Mouse (Mus musculus): ENCODE results near the gene Myh7b. TPM values are rescaled to one million over a fixed set of nuclear protein-coding genes. Genes with fewer than 3 reads are reported as not detected.

Myh7b gene
- 0.01 TPM in 1 of 2 replicates, not detected in the other for polyA plus RNA-seq (2012; rRNA removed)

- no peak for DNase-seq (ENCODE audit: low spot score)
These were observed at the start of gene Myh7b for GRCm38 (mm10) chr2:155610978-155611377. Myh7b (plus strand) TSS chr2:155611212.

DNA sequence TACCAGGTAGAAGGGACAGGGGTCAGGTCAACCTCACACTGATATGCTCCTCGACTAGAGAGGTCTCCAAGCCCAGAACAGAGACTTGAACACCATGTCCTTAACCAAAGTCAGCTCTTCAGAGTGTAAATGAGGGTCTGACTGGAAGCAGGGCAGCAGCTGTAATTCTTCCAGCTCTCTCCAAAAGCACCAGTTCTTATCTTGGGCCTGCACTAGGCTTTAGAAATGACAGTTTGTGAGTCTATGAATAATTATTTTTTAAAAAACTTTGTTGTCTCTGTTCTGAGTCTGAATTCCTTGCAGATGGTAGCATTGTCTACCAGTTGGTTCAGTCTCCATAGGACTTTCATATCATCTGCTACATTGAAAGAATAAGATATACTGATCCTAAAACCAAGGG lies 48.8 kb upstream of the Myh7b start:
- DNase-seq (ENCODE audit: low spot score): no peak

DNA sequence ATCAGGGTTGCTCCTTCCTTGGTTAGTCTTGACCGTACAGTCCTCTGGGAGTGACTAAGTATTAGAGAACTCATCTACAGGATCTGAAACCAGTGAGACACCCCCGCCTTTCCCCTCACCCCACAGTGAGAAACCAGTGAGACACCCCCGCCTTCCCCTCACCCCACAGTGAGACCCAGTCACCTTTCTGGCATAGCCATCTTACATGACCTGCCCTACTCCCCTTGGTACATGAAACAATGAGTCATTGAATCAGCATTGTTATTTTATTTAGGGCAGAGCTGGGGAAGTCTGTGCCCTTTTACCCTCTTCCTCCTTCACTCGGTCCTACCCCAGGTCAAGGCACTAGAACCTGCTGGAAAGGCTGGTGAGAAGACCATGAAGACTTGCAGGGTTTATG lies 48.1 kb upstream of the Myh7b start:
- DNase-seq (ENCODE audit: low spot score): no peak

DNA sequence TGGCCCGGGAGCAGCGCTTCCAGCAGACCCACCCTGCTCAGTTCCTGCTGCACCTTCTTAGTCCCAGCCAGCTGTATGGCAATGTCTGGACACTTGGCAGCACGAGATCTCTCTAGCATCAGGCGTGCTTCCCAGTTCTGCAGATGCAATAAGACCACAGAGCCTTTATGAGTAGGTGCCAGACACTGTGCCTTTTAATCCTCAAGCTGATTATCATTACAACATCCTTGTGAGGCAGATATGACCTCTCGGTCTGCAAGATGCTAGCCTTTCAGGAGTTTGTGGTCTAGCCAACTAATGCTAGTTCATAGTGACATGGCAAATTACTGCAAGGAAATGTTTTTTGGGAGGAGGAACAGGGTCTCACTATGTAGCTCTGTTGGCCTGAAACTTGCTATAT lies 43.3 kb upstream of the Myh7b start:
- DNase-seq (ENCODE audit: low spot score): no peak

- no peak for DNase-seq (ENCODE audit: low spot score)
These were observed 41.7 kb upstream of the Myh7b start for GRCm38 (mm10) chr2:155569223-155569807.

GRCm38 (mm10) chr2:155573001-155573400 lies 38.0 kb upstream of the Myh7b start:
- DNase-seq (ENCODE audit: low spot score): no peak

- DNase-seq (ENCODE audit: low spot score): no peak
These were observed 37.0 kb upstream of the Myh7b start for GRCm38 (mm10) chr2:155573996-155574395.

DNA sequence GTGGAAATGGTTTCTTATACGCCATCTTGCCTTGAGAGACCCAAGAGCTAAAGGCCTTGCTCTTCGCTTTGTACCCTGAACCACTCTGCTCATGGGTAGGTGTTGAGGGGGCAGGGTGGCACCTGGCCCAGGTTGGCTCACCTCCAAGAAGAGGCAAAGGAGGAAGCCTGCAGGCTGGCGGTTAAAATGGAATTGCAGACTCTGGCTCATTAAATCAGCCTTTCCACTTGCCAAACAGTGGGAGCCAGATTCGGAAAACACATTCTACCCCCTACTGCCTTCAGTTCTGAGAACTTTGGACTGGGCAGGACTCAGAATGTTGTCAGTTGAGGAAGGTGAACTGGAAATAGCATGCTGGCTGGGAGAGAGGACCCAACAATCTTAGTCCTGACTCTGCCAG lies 36.3 kb upstream of the Myh7b start:
- no peak for DNase-seq (ENCODE audit: low spot score)

DNA sequence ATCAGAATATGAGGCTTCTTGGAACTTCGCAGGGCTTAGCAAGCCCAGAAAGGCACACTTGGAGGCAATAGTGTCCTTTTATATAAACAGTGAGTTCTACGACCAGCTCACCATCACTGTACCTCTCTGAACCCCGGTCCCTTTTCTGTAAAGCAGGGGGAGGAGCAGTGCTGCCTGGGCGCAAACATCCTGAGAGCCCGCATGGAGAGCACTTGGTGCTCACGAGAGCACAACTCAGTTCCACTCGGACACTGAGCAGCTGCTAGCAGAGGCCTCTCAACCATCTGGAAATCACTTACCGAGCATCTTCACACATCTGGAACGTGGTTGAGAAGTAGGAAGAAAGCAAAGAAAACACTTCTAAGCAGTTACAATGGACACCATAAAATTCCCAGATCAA lies 34.4 kb upstream of the Myh7b start:
- no peak for DNase-seq (ENCODE audit: low spot score)

DNA sequence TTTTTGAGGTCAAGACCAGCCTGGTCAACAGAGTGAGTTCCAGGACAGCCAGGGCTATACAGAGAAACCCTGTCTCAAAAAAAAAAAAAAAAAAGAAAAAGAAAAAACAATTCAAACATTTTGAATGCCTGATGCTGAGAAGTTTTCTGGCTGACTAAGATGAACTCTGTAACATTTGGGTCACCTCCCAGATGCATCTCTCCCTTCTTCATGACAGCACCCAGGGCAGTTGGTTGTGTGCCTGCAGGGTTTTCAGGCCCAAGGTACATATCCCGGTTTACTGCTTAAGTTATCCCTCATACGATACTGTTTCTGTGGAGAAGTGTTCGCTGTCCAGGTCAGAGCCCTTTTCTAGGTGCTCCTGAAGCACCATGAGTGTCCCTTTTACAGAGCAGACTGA lies 30.7 kb upstream of the Myh7b start:
- DNase-seq (ENCODE audit: low spot score): no peak

GRCm38 (mm10) chr2:155582384-155582995 lies 28.5 kb upstream of the Myh7b start:
- DNase-seq (ENCODE audit: low spot score): no peak

DNA sequence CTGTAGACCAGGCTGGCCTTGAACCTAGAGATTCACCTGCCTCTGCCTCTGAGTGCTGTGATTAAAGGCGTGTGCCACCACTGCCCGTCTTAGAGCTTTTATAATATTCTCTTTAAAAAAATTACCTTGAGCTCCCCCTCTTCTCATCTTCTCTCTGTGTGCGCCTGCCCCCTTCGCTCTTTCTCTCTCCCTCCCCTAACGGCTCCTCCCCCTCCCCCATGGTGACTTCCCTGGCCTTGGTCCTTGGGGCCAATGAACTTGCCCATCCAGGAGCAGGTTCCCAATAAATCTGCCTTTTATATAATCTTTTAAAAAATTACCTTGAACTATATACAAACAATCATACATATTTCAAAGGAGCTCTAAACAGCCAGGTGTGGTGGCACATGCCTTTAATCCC lies 28.0 kb upstream of the Myh7b start:
- no peak for DNase-seq (ENCODE audit: low spot score)

- no peak for DNase-seq (ENCODE audit: low spot score)
These were observed 27.0 kb upstream of the Myh7b start for GRCm38 (mm10) chr2:155583927-155584530.

GRCm38 (mm10) chr2:155585082-155585481 lies 25.9 kb upstream of the Myh7b start:
- no peak for DNase-seq (ENCODE audit: low spot score)

GRCm38 (mm10) chr2:155585486-155585885 lies 25.5 kb upstream of the Myh7b start:
- no peak for DNase-seq (ENCODE audit: low spot score)

DNA sequence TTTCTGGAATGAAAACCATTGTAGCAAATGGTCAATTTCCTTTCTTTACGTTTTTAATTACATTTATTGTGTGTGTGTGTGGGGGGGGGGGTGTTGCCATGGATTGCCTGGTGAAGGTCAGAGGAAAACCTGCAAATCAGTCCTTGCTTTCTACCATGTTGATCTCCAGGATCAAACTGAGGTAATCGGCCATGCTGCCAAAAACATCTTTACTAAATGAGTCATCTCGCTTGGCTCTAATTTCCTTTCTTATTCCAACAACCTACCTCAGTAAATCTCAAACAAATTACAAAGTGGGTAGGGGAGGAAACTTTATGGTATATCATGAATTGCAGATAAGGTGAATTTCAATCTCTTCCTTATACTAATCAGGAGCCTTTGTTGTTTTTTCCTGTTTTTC lies 22.9 kb upstream of the Myh7b start:
- no peak for DNase-seq (ENCODE audit: low spot score)

GRCm38 (mm10) chr2:155589521-155589920 lies 21.5 kb upstream of the Myh7b start:
- no peak for DNase-seq (ENCODE audit: low spot score)

DNA sequence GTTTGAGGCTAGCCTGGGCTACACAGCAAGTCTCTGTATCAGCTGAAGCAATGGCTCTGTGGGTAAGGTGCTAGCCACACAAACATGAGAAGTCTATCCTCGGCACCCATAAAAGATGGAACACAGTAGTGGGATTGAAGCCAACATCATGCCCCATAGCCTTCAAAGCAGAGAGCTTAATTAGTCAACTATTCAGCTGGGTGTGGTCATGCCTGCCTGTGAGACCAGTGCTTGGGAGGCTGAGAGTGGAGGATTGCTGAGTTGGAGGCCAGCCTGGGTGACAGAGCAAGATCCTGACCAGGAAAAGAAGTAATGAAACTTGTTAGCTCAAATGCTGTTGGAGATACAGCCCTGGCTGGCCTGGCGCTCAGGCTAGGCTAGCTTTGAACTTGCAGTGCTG lies 20.1 kb upstream of the Myh7b start:
- DNase-seq (ENCODE audit: low spot score): no peak

DNA sequence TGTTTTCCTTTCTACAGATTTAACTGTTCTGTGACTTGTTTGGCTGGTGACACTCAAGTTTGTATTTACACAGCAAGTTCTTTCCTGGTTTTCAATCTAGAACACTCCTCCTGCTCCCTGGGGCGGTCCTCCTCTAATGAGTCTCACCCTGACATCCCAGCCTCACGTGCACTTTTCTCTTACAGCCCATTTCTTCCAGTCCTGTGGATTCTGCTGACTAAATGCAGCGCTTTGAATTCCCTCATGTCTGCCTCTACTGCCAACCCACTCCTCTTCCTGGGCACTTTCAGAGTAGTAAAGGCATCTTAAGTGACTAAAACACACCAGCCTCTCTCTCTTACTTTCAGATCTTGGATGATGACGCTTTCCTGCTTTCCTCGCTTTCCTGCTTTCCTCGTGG lies 19.3 kb upstream of the Myh7b start:
- no peak for DNase-seq (ENCODE audit: low spot score)

GRCm38 (mm10) chr2:155592137-155592853 lies 18.7 kb upstream of the Myh7b start, which contains the start of gene Gss:
Gss (minus strand) TSS chr2:155592810.
- DNase-seq (ENCODE audit: low spot score): peak; percentile 100

- no peak for DNase-seq (ENCODE audit: low spot score)
These were observed 18.1 kb upstream of the Myh7b start for GRCm38 (mm10) chr2:155592854-155593283.

GRCm38 (mm10) chr2:155595516-155595915 lies 15.5 kb upstream of the Myh7b start:
- DNase-seq (ENCODE audit: low spot score): no peak

DNA sequence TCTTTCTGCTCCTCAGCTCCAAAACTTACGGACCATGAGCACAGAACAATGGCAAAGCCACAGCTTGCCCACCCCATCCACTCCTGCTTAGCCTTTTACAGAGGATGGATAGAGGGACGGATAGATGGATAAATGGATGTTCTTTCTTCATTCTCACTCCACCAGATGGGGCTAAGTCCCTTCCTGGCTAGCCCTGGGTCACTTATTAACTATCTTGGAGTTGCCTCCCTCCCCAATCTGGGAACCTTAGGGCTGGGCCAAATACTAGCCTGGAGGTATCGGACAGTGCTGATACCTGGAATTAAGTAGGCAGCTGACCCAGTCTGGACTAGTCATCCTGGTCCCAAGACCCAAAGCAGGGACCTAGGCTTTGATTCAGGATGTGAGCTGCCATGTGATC lies 7.3 kb upstream of the Myh7b start:
- DNase-seq (ENCODE audit: low spot score): no peak

Data from urinary bladder, adult 2 months (tissue).